Mouse (Mus musculus): ENCODE data around the gene Psme2. TPM values are rescaled to one million over a fixed set of nuclear protein-coding genes. Genes with fewer than 3 reads are reported as not detected.

Gene Psme2
- polyA plus RNA-seq, 1 experiment from 2014 or later: 200 TPM

DNA sequence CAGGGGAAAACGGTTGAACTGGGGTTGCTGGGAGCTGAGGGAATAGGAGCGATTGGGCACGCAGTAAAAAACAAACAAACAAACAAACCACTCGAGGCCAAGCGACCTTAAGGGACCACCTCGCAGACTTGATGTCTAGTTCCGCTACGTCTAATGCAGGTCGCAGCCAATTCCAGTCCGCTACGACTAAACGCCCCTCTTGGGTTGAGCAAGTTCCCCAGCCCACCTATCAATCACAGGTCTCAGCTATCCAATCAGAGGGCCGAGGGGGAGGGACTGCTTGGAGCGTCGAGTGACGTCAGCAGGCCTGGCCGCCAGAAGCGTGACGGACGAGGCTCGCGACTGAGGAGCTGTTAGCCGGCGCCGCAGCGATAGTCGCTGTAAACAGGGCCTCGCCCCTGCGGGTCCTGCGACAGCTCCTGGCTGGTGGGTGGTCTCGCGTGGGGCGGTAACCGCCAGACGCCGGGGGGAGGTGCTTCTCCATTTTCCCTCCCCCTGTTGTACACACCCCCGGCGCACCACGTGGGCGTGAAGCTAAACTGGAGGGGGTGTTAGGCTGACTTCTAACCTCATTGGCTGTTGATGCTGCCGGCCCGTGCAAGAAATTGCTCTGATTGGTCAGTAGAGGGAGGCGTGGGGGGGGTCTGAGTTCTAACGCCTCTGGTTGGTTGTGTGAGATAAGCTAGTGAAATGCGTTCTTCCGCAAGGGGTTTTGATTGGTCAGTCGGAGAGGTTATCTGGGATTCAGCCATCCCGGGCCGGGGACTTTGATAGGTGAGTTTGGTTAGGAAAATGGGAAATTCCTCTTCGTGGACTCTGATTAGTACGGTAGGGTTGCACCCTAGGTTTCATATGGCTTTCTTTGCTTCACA is 30.5 kb downstream of the Psme2 start, which contains the start of gene A730061H03Rik:
Gene A730061H03Rik, minus strand, starts transcription at position 205 of the 872 bp plus-strand sequence.
- Histone ChIP-seq H3K4me3 (peak within 1 kb of the TSS; percentile 69), H3K36me3 (peaks cover 28% of the 10 kb centered on the region), H3K4me1 (replicated peaks) (peaks cover 20% of the 10 kb centered on the region), H3K4me2 (peak within 1 kb of the TSS; percentile 86), H3K9me3 (replicated peaks) (no peaks in the 10 kb centered on the region), H3K9ac (peak within 1 kb of the TSS; percentile 81), H3K27ac (ENCODE audit: poor library complexity, severe bottlenecking) (peak within 1 kb of the TSS; percentile 98), H3K27me3 (replicated peaks) (no peaks in the 10 kb centered on the region)
- WGBS: under 1% methylated on average over 51 of the region's 51 CpGs
- ATAC-seq (ENCODE audit: insufficient number of reproducible peaks, low FRiP score): peak; percentile 96

DNA sequence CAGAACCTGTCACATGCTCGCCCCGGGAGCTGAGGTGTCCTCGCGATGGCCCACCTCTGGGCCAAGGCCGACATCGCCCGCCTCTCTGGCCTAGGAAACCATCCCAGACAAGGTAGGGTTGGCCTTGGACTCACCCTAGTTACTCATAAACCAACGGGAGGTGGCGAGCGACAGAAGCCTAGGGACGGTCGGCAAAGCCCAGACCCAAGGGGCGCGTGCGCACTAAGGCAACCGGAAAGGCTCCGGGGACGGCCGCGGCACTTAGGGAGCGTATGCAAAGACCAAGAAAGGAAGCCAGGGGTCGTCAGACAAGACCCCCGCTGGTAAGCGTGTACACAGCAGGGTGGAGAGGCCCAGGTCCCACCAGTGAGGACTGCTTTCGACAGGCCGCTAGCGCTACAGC is 31.1 kb downstream of the Psme2 start, which contains the start of gene Dcaf11:
Gene Dcaf11, plus strand, starts transcription at position 208 of the 403 bp plus-strand sequence.
- H3K9me3 ChIP-seq (replicated peaks): no peaks in the 10 kb centered on the region
- 0% methylated on average over 27 of the region's 27 CpGs for WGBS
- peak within 1 kb of the TSS; percentile 86 for H3K4me2 ChIP-seq
- H3K4me3 ChIP-seq: peak within 1 kb of the TSS; percentile 69
- peak within 1 kb of the TSS; percentile 81 for H3K9ac ChIP-seq
- peaks cover 22% of the 10 kb centered on the region for H3K36me3 ChIP-seq
- H3K27ac ChIP-seq (ENCODE audit: poor library complexity, severe bottlenecking): peak within 1 kb of the TSS; percentile 98
- H3K27me3 ChIP-seq (replicated peaks): no peaks in the 10 kb centered on the region
- H3K4me1 ChIP-seq (replicated peaks): peaks cover 20% of the 10 kb centered on the region
- ATAC-seq (ENCODE audit: insufficient number of reproducible peaks, low FRiP score): peak; percentile 86

DNA sequence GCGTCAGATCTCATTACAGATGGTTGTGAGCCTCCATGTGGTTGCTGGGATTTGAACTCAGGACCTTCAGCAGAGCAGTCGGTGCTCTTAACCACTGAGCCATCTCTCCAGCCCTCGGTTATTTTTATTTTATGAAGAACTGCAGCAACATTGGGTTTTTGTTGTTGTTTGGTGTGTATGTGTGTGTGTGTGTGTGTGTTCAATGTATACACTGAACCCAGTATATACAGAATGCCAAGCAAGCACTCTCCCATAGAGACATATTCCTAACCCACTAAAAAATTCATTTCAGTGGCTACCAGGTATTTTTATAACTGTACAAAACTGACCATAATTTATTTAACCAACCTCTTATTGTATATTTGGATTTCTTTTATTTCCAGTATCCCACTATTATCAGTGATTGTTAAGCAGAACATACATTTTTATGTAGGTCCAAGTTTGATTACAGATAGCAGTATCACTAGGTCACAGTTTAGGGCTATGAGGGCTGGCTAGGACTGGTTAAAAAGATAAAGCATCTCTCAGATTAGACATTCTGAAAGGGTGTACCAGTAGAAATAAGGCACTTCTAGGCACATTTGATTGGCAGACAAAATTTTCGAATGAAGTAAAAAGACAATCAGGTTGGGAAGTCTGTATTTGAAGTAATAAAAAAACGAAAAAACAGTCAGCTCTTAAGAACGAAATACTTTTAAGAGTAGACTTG is 32.0 kb downstream of the Psme2 start:
- no peaks in the 10 kb centered on the region for H3K27me3 ChIP-seq (replicated peaks)
- no peak overlapping the region for H3K9ac ChIP-seq
- 50% methylated on average over 6 of the region's 6 CpGs for WGBS
- H3K4me3 ChIP-seq: no peak overlapping the region
- no peak for ATAC-seq (ENCODE audit: insufficient number of reproducible peaks, low FRiP score)
- no peaks in the 10 kb centered on the region for H3K9me3 ChIP-seq (replicated peaks)
- H3K27ac ChIP-seq (ENCODE audit: poor library complexity, severe bottlenecking): no peak overlapping the region
- H3K36me3 ChIP-seq: peaks cover 13% of the 10 kb centered on the region
- H3K4me2 ChIP-seq: no peak overlapping the region
- H3K4me1 ChIP-seq (replicated peaks): peaks cover 20% of the 10 kb centered on the region

DNA sequence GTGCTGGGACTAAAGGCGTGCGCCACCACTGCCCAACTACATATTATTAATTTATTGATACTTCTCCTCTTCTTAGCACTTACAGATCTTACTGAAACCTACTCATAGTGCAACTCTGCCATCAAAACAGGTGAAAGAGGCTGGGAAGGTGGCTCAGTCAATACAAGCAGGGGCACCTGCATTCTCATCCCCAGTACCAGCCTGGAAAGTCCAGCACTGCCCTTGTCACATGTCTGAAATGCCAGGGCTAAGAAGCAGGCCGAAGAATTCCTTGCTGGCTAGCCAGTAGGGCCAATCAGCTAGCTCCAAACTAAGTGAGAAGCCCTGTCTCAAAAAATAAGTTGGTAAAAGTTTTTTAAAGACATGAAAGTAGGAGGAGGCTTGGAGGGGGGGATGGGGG is 33.3 kb downstream of the Psme2 start:
- Histone ChIP-seq H3K9ac (no peak overlapping the region), H3K27ac (ENCODE audit: poor library complexity, severe bottlenecking) (no peak overlapping the region), H3K4me3 (no peak overlapping the region), H3K4me1 (replicated peaks) (peaks cover 20% of the 10 kb centered on the region), H3K9me3 (replicated peaks) (no peaks in the 10 kb centered on the region), H3K4me2 (no peak overlapping the region), H3K27me3 (replicated peaks) (no peaks in the 10 kb centered on the region), H3K36me3 (peaks cover under 1% of the 10 kb centered on the region; the same call in 1 of the 2 replicates)
- ATAC-seq (ENCODE audit: insufficient number of reproducible peaks, low FRiP score): no peak
- WGBS: 84% methylated on average over 3 of the region's 3 CpGs

DNA sequence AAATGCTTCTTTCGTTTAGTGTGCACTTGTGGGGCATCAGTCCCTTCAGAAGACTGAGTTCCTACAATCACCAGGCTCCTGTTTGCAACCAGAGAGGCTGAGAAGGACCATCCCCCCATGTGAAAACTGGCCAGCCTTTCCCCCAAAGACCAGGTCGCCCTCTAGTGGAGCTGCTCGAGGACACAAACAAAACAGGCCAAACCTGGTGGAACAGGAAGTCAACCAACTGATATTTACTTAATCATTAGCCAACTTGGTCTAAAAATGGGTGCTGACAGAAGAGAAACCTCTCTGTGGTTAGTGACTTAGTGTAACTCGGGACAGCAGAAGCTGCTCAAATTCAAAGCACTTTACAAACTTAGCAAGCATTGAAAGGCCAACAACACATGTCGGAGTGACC is 33.9 kb downstream of the Psme2 start:
- Histone ChIP-seq H3K9ac (no peak overlapping the region), H3K4me1 (replicated peaks) (peaks cover 17% of the 10 kb centered on the region), H3K27me3 (replicated peaks) (no peaks in the 10 kb centered on the region), H3K9me3 (replicated peaks) (no peaks in the 10 kb centered on the region), H3K4me2 (no peak overlapping the region), H3K36me3 (no peaks in the 10 kb centered on the region), H3K27ac (ENCODE audit: poor library complexity, severe bottlenecking) (no peak overlapping the region), H3K4me3 (no peak overlapping the region)
- ATAC-seq (ENCODE audit: insufficient number of reproducible peaks, low FRiP score): no peak
- 25% methylated on average over 5 of the region's 5 CpGs for WGBS

DNA sequence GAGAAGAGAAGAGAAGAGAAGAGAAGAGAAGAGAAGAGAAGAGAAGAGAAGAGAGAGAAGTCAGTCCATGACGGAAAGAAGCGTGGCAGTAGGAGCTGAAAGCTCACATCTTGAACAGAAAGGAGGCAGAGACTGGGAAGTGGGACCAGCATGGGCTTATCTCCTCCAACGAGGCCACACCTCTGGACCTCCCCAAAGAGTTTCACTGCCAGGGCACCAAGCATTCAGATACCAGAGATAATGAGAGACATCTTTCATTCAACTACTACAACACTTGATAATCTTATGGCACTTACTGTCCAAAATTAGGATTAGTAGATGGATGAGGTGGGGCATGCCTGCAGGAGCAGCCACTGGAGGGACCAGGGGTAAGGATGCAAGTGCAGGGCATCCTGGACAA is 35.1 kb downstream of the Psme2 start:
- Histone ChIP-seq H3K4me3 (no peak overlapping the region), H3K27ac (ENCODE audit: poor library complexity, severe bottlenecking) (no peak overlapping the region), H3K4me1 (replicated peaks) (peaks cover 6% of the 10 kb centered on the region; the same call in 1 of the 2 replicates), H3K9ac (no peak overlapping the region), H3K36me3 (no peaks in the 10 kb centered on the region), H3K27me3 (replicated peaks) (no peaks in the 10 kb centered on the region), H3K9me3 (replicated peaks) (no peaks in the 10 kb centered on the region), H3K4me2 (no peak overlapping the region)
- WGBS: 58% methylated on average over 3 of the region's 3 CpGs
- no peak for ATAC-seq (ENCODE audit: insufficient number of reproducible peaks, low FRiP score)

DNA sequence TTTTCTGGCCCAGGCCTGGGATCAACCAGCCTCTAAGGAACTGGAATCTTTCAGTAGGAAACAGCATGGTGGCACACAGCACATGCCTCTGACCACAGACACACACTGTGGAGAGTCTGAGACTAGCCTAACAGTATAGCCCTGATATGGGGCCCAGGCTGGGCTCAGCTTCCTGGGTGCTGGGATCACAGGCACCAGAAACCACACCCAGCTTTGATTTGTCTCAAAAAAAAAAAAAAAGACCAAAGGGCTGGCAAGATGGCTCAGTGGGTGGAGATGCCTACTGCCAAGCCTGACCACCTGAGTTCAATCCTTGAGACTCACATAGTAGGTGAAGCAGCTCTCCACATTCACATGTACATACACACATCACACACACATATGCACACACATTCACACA is 36.3 kb downstream of the Psme2 start:
- peaks cover 6% of the 10 kb centered on the region; the same call in 1 of the 2 replicates for H3K4me1 ChIP-seq (replicated peaks)
- H3K27me3 ChIP-seq (replicated peaks): no peaks in the 10 kb centered on the region
- no peaks in the 10 kb centered on the region for H3K9me3 ChIP-seq (replicated peaks)
- peaks cover 7% of the 10 kb centered on the region for H3K36me3 ChIP-seq
- no peak overlapping the region for H3K27ac ChIP-seq (ENCODE audit: poor library complexity, severe bottlenecking)
- no peak overlapping the region for H3K4me3 ChIP-seq
- no peak overlapping the region for H3K9ac ChIP-seq
- ATAC-seq (ENCODE audit: insufficient number of reproducible peaks, low FRiP score): no peak
- H3K4me2 ChIP-seq: no peak overlapping the region

DNA sequence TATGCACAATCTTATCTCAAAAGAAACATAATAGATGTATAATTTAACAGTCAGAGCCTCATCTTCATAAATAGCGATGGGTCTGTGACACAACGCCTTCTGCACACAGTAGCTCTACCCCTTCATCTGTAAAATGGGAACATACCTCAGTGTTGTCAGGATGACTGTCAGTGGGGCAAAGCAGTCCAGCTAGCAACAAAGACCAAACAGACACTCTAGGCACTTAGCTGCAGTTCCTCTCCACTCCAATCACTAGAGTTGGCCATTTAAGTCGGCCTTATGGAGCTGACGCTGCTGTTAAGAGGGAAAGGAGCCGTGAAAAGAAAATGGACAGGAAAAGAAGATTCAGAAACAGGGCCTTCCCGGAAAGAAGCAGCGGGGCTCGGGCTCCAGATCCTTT is 39.1 kb downstream of the Psme2 start:
- Histone ChIP-seq H3K4me3 (no peak overlapping the region), H3K9me3 (replicated peaks) (no peaks in the 10 kb centered on the region), H3K36me3 (peaks cover 35% of the 10 kb centered on the region), H3K4me1 (replicated peaks) (peaks cover 2% of the 10 kb centered on the region; the same call in 1 of the 2 replicates), H3K9ac (no peak overlapping the region), H3K27me3 (replicated peaks) (no peaks in the 10 kb centered on the region), H3K4me2 (no peak overlapping the region), H3K27ac (ENCODE audit: poor library complexity, severe bottlenecking) (no peak overlapping the region)
- WGBS: 89% methylated on average over 8 of the region's 8 CpGs
- ATAC-seq (ENCODE audit: insufficient number of reproducible peaks, low FRiP score): no peak

DNA sequence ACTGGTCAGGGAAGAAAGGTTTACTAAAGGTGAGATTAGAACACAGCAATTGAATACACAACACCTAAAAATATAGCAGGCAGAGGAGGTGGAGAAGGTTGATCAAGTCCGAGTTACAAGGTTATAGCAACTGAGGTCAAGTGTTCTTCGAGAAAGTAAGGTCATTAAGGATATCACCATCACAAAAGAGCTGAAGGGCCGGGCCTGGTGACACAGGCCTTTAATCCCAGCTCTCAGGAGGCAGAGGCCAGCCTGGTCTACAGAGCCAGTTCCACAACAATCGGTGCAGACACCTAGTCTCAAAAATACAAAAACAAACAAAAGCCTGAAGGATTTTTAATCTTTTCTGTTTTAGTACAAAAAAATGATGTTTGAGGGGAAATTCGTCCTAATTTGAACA is 39.6 kb downstream of the Psme2 start:
- Histone ChIP-seq H3K4me3 (no peak overlapping the region), H3K27me3 (replicated peaks) (no peaks in the 10 kb centered on the region), H3K27ac (ENCODE audit: poor library complexity, severe bottlenecking) (no peak overlapping the region), H3K9ac (no peak overlapping the region), H3K4me2 (no peak overlapping the region), H3K4me1 (replicated peaks) (no peaks in the 10 kb centered on the region), H3K36me3 (peaks cover 38% of the 10 kb centered on the region), H3K9me3 (replicated peaks) (no peaks in the 10 kb centered on the region)
- 66% methylated on average over 5 of the region's 5 CpGs for WGBS
- no peak for ATAC-seq (ENCODE audit: insufficient number of reproducible peaks, low FRiP score)

DNA sequence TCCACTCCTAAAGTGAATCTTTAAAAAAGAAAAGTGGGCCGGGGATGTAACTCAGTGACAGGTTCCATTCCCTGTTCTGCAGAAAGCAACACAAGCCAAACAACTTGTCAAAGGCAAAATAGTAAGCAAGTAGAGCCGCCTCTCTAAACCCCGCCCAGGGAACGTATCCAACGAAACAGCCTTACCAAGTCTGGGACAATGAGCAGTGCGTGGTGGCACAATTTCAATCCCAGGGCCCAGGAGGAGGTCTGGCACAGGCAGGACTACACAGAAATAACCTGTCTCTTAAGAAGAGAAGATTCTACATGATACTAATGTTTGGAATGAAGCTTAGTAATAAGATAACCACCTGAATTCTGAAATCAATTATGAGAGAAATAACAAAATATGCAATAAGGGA is 40.7 kb downstream of the Psme2 start:
- no peak for ATAC-seq (ENCODE audit: insufficient number of reproducible peaks, low FRiP score)
- Histone ChIP-seq H3K4me1 (replicated peaks) (no peaks in the 10 kb centered on the region), H3K4me3 (no peak overlapping the region), H3K27ac (ENCODE audit: poor library complexity, severe bottlenecking) (no peak overlapping the region), H3K9ac (no peak overlapping the region), H3K4me2 (no peak overlapping the region), H3K27me3 (replicated peaks) (no peaks in the 10 kb centered on the region), H3K36me3 (peaks cover 49% of the 10 kb centered on the region), H3K9me3 (replicated peaks) (no peaks in the 10 kb centered on the region)
- 84% methylated on average over 6 of the region's 6 CpGs for WGBS

DNA sequence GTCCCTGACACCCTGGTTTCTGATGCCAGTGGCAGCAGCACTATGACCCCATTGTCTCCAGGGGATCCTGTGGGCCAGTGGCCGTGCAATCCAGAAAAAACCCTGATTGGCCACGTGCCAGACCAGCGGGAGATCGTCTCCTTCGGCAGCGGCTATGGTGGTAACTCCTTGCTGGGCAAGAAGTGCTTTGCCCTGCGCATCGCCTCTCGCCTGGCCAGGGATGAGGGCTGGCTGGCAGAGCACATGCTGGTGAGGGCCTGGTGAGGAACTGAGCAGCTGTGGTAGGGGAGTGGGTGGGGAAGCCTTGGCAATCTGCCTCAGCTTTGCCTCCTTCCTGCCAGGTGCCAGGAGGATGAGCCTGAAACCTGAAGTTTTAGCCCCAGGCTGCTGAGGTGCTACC is 46.6 kb downstream of the Psme2 start:
- Histone ChIP-seq H3K4me3 (no peak overlapping the region), H3K9me3 (replicated peaks) (no peaks in the 10 kb centered on the region), H3K9ac (no peak overlapping the region), H3K4me2 (no peak overlapping the region), H3K27me3 (replicated peaks) (no peaks in the 10 kb centered on the region), H3K36me3 (peaks cover 68% of the 10 kb centered on the region), H3K4me1 (replicated peaks) (peaks cover 17% of the 10 kb centered on the region), H3K27ac (ENCODE audit: poor library complexity, severe bottlenecking) (no peak overlapping the region)
- no peak for ATAC-seq (ENCODE audit: insufficient number of reproducible peaks, low FRiP score)
- 83% methylated on average over 9 of the region's 9 CpGs for WGBS
